Mouse (Mus musculus) heart, embryonic 14.5 days (tissue): ENCODE results near the gene Ptpn13. TPM values are rescaled to one million over a fixed set of nuclear protein-coding genes. Genes with fewer than 3 reads are reported as not detected.

ENCODE experiments used
- ATAC-seq: fragments of 200-750 bp; cut with Nextera tagmentation; 2 replicates; pipeline ENCODE4 v1.8.0; 2017; ENCODE audit warnings: low read depth, moderate TSS enrichment; ENCODE audit not compliant: insufficient number of reproducible peaks, insufficient read depth, low FRiP score
- H3K27ac ChIP-seq, 2 experiments: fragments of 200-500 bp in 1 of 2; fragments of 300-500 bp in 1 of 2; sonication (generic) in 1 of 2; replicated peaks in 1 of 2; 2 replicates each; pipeline ENCODE4 v1.5.1; 2012 to 2014; ENCODE audit warnings: low read depth in 2 of 2, low read length in 2 of 2, control low read depth in 1 of 2, mild to moderate bottlenecking in 1 of 2, mixed read lengths in 1 of 2; ENCODE audit not compliant: control insufficient read depth in 1 of 2, insufficient read depth in 1 of 2
- H3K27me3 ChIP-seq: fragments of 300-500 bp; sonication (generic); 2 replicates; pipeline ENCODE4 v1.6.1; 2014; ENCODE audit warnings: mild to moderate bottlenecking, low read length, control low read depth; ENCODE audit not compliant: control insufficient read depth, insufficient read depth
- H3K36me3 ChIP-seq: fragments of 300-500 bp; sonication (generic); 2 replicates; pipeline ENCODE4 v1.6.1; 2014; ENCODE audit warnings: mild to moderate bottlenecking, control low read depth, low read length, mixed read lengths; ENCODE audit not compliant: control insufficient read depth, insufficient read depth
- H3K4me1 ChIP-seq, 2 experiments: fragments of 200-500 bp in 1 of 2; fragments of 300-500 bp in 1 of 2; sonication (generic) in 1 of 2; 2 replicates each; pipeline ENCODE4 v1.6.1; 2012 to 2014; ENCODE audit warnings: low read length in 2 of 2, control low read depth in 1 of 2, mixed read lengths in 1 of 2; ENCODE audit not compliant: control insufficient read depth in 2 of 2, insufficient read depth in 2 of 2
- H3K4me2 ChIP-seq: fragments of 300-500 bp; sonication (generic); 2 replicates; pipeline ENCODE4 v1.6.1; 2014; ENCODE audit warnings: mild to moderate bottlenecking, low read length
- H3K4me3 ChIP-seq, 2 experiments: fragments of 200-500 bp in 1 of 2; fragments of 300-500 bp in 1 of 2; sonication (generic) in 1 of 2; 2 replicates each; pipeline ENCODE4 v1.5.1; 2012 to 2014; ENCODE audit warnings: low read length in 2 of 2, mild to moderate bottlenecking in 2 of 2, control low read depth in 1 of 2, low read depth in 1 of 2, moderate library complexity in 1 of 2; ENCODE audit not compliant: control insufficient read depth in 1 of 2, insufficient read depth in 1 of 2
- H3K9ac ChIP-seq: fragments of 300-500 bp; sonication (generic); 2 replicates; pipeline ENCODE4 v1.6.1; 2014; ENCODE audit warnings: mild to moderate bottlenecking, low read length
- H3K9me3 ChIP-seq: fragments of 300-500 bp; sonication (generic); 2 replicates; pipeline ENCODE4 v1.6.1; 2016; ENCODE audit warnings: low read length, control low read depth; ENCODE audit not compliant: control insufficient read depth
- WGBS: fragments of 180-500 bp; shearing (Covaris S2); extraction: QIAGEN DNeasy Blood & Tissue Kit; methylation state at CpG from one replicate; pipeline ENCODE4 v1.1.7; 2014; 5-methylcytosine and 5-hydroxymethylcytosine counted together
- polyA plus RNA-seq: library from polyadenylated mRNA; unstranded; fragments of >200 nt; fragmentation: Nextera tagmentation; extraction: Ambion mirVana; gene quantifications from 2 replicates; pipeline ENCODE4 v1.2.1, GENCODE M21; 2014

The Ptpn13 gene
- polyA plus RNA-seq, 1 experiment from 2014 or later = 9.3 TPM

- Histone ChIP-seq H3K9ac (no peak overlapping the region), H3K36me3 (no peaks in the 10 kb centered on the region), H3K4me1 (peaks cover 19 to 35% of the 10 kb centered on the region in 2 experiments)
These were observed 199.8 kb downstream of the Ptpn13 start for GRCm38 (mm10) chr5:103624831-103625230.

GRCm38 (mm10) chr5:103628499-103628898 is 203.5 kb downstream of the Ptpn13 start:
- WGBS = 67% methylated on average over 6 of the region's 6 CpGs
- H3K9me3 ChIP-seq = no peaks in the 10 kb centered on the region
- H3K4me2 ChIP-seq = peak overlapping the region; percentile 26; the same call in 1 of the 2 replicates
- H3K27ac ChIP-seq = peak overlapping the region in 1 of 2 experiments; percentile 83; a peak in 3 of 4 replicates
- no peak overlapping the region for H3K4me3 ChIP-seq
- peak; percentile 49; the same call in 1 of the 2 replicates for ATAC-seq
- no peaks in the 10 kb centered on the region for H3K36me3 ChIP-seq
- H3K4me1 ChIP-seq = peaks cover 17 to 25% of the 10 kb centered on the region in 2 experiments
- H3K9ac ChIP-seq = no peak overlapping the region
- no peaks in the 10 kb centered on the region for H3K27me3 ChIP-seq

More at GRCm38 (mm10) chr5:103624831-103625230, 199.8 kb downstream of the Ptpn13 start:
- no peak for ATAC-seq
- Histone ChIP-seq H3K4me3 (no peak overlapping the region), H3K27ac (no peak overlapping the region), H3K27me3 (no peaks in the 10 kb centered on the region), H3K9me3 (no peaks in the 10 kb centered on the region), H3K4me2 (no peak overlapping the region)
- 84% methylated on average over 5 of the region's 5 CpGs for WGBS

DNA sequence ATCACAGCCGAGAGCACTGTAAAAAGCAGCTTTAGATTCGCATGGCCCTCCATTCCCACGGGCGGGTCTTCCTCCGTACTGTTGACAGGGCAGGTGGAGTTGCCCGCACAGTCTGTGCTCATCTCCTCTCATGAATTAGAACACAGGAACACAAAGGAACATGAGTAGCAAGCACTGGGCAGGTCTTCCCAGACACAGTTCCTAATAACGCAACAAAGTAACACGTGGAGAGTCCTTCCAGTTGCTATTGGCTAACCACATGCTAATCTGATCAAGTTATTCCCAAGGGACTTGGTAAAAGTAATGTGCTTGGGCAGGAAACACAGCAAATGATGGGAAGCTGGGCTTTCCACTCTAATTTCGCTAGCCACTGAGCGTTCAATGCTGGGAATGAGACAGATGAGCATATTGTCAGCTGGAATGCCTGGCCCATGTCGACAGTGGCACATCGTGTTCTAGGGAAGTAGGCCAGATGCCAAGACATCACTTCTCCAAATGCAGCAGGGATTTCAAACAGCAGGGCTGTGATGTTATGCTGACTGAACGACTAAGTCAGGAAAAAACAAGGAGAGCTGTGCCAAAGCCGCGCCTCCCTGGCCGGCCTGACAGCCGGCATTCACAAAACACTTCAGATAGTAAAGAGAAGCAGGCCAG is 204.2 kb downstream of the Ptpn13 start, which contains the start of gene Slc10a6:
TSS of gene Slc10a6 (minus strand) at position 293 of the 654 bp plus-strand sequence.
- H3K9me3 ChIP-seq = no peaks in the 10 kb centered on the region
- no peaks in the 10 kb centered on the region for H3K27me3 ChIP-seq
- peaks cover 17 to 25% of the 10 kb centered on the region in 2 experiments for H3K4me1 ChIP-seq
- WGBS = 30% methylated on average over 17 of the region's 17 CpGs
- peak within 1 kb of the TSS; percentile 83 to 84 for H3K27ac ChIP-seq
- ATAC-seq = peak; percentile 91
- H3K4me3 ChIP-seq = no peak within 1 kb of the TSS
- no peak within 1 kb of the TSS for H3K9ac ChIP-seq
- H3K4me2 ChIP-seq = peak within 1 kb of the TSS; percentile 26
- H3K36me3 ChIP-seq = no peaks in the 10 kb centered on the region

DNA sequence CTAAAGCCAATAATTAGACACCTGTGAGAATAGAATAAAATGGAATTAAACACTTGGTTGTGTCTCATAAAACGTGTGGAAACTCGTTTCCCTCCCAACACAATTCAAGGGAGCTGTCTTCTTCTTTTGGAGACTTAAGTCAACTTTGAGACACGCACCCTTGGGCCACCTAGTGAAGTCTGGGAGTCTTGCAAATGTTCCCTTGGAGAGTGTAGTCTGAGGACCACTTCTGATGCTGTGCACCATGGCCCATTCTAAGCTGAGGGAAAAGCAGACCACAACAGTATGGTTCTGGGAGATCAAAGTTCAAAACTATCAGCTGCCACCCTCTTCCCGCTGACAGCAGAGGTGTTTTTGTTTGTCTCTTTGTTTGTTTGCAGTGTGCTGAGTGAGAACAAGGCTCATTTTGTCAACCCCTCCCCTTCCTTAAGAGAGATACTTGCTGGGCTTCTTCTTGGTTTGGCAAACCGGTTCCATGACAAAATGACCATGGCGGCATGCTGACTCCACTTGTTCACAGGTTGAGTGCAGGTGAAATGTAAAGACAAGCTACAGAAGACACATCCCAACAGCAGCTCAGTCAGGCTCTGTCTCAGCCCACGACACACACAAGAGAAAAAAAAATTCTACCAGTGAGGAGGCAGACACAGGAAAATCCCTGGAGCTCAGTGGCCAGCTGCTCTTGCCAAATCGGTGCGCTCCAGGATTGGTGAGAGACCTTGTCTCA is 205.0 kb downstream of the Ptpn13 start:
- Histone ChIP-seq H3K4me3 (no peak overlapping the region), H3K4me2 (peak overlapping the region; percentile 26), H3K36me3 (no peaks in the 10 kb centered on the region), H3K9ac (no peak overlapping the region), H3K27me3 (no peaks in the 10 kb centered on the region), H3K27ac (peak overlapping the region; percentile 66 to 77), H3K4me1 (peaks cover 17 to 25% of the 10 kb centered on the region in 2 experiments), H3K9me3 (no peaks in the 10 kb centered on the region)
- WGBS = 50% methylated on average over 9 of the region's 9 CpGs
- no peak for ATAC-seq

DNA sequence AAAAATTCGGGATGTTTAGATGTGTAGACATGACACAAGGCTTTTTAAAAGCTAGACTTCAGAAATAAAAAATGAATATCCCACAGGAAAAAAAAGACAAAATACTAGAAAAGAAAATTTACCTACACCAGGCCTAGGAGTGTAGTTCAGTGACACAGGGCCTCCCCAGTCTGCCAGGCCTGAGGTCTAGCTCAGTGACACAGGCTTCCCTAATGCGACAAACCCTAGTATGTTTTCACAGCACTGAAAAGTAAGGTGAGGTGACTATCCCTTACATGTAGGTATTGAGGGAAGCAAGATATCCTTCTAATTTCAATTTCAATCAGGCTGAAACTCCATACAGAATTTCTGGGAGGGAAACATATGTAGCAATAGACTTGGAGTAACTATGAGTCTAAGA is 212.2 kb downstream of the Ptpn13 start:
- H3K4me2 ChIP-seq = no peak overlapping the region
- H3K4me3 ChIP-seq = no peak overlapping the region
- no peaks in the 10 kb centered on the region for H3K36me3 ChIP-seq
- no peaks in the 10 kb centered on the region for H3K4me1 ChIP-seq
- no peak overlapping the region for H3K9ac ChIP-seq
- H3K27me3 ChIP-seq = no peaks in the 10 kb centered on the region
- WGBS = 89% methylated on average over 2 of the region's 2 CpGs
- no peak for ATAC-seq
- H3K9me3 ChIP-seq = no peaks in the 10 kb centered on the region
- no peak overlapping the region for H3K27ac ChIP-seq

GRCm38 (mm10) chr5:103644167-103644566 is 219.2 kb downstream of the Ptpn13 start:
- H3K36me3 ChIP-seq = no peaks in the 10 kb centered on the region
- H3K9ac ChIP-seq = no peak overlapping the region
- no peaks in the 10 kb centered on the region for H3K9me3 ChIP-seq
- H3K4me3 ChIP-seq = no peak overlapping the region
- H3K27ac ChIP-seq = no peak overlapping the region
- WGBS = 80% methylated on average over 1 of the region's 1 CpGs
- no peak overlapping the region for H3K4me2 ChIP-seq
- H3K27me3 ChIP-seq = no peaks in the 10 kb centered on the region
- ATAC-seq = no peak
- no peaks in the 10 kb centered on the region for H3K4me1 ChIP-seq

DNA sequence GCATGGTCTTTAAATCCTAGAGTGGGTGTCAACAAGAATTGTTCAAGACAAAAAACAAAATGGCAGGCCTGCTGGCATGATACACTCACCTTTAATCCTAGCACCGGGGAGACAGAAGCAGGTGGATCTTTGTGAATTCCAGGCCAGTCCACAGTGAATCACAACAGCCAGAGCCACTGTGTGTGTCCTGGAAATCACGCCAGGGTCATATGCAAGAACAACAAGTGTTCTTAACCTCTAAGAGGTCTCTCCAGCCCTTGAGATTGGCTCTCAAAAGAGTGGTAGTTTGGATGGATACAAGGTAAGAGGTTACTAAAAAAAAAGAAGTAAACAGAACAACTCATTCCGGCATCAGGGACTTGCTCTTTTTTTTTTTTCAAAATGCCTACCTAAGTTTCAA is 222.3 kb downstream of the Ptpn13 start:
- Histone ChIP-seq H3K27ac (no peak overlapping the region), H3K9me3 (no peaks in the 10 kb centered on the region), H3K27me3 (no peaks in the 10 kb centered on the region), H3K4me2 (no peak overlapping the region), H3K36me3 (no peaks in the 10 kb centered on the region), H3K4me3 (no peak overlapping the region), H3K9ac (no peak overlapping the region), H3K4me1 (no peaks in the 10 kb centered on the region)
- no peak for ATAC-seq
- WGBS = 83% methylated on average over 3 of the region's 3 CpGs
